Mouse (Mus musculus) forebrain, embryonic 14.5 days (tissue): ENCODE results near the gene Tshz3. TPM values are rescaled to one million over a fixed set of nuclear protein-coding genes. Genes with fewer than 3 reads are reported as not detected.

Source experiments
- ATAC-seq: fragments of 200-750 bp; cut with Nextera tagmentation; 2 replicates; pipeline ENCODE4 v1.8.0; 2017; ENCODE audit warnings: mild to moderate bottlenecking, moderate library complexity
- DNase-seq: peaks from one replicate; pipeline ENCODE4 v3.0.0-alpha.2; 2015; ENCODE audit warnings: low spot score
- H3K27ac ChIP-seq: fragments of 300-500 bp; sonication (generic); 2 replicates; pipeline ENCODE4 v1.5.1; 2014; ENCODE audit warnings: low read depth, mild to moderate bottlenecking, control low read depth, low read length, moderate library complexity
- H3K27me3 ChIP-seq: fragments of 300-500 bp; sonication (generic); replicated peaks from 2 replicates; pipeline ENCODE4 v1.6.1; 2014; ENCODE audit warnings: low read length, control low read depth, mixed read lengths; ENCODE audit not compliant: control insufficient read depth, insufficient read depth
- H3K36me3 ChIP-seq: fragments of 300-500 bp; sonication (generic); 2 replicates; pipeline ENCODE4 v1.6.1; 2014; ENCODE audit warnings: low read length, control low read depth; ENCODE audit not compliant: control insufficient read depth, insufficient read depth
- H3K4me1 ChIP-seq: fragments of 300-500 bp; sonication (generic); 2 replicates; pipeline ENCODE4 v1.6.1; 2014; ENCODE audit warnings: antibody characterized with exemption, low read length, control low read depth; ENCODE audit not compliant: control insufficient read depth, insufficient read depth
- H3K4me2 ChIP-seq: fragments of 300-500 bp; sonication (generic); 2 replicates; pipeline ENCODE4 v1.6.1; 2014; ENCODE audit warnings: mild to moderate bottlenecking, control low read depth, low read length
- H3K4me3 ChIP-seq: fragments of 300-500 bp; sonication (generic); 2 replicates; pipeline ENCODE4 v1.5.1; 2014; ENCODE audit warnings: low read depth, low read length, control low read depth
- H3K9ac ChIP-seq: fragments of 300-500 bp; sonication (generic); 2 replicates; pipeline ENCODE4 v1.6.1; 2014; ENCODE audit warnings: mild to moderate bottlenecking, low read length, control low read depth, moderate library complexity
- H3K9me3 ChIP-seq: fragments of 300-500 bp; sonication (generic); replicated peaks from 2 replicates; pipeline ENCODE4 v1.6.1; 2016; ENCODE audit warnings: low read length, control low read depth, mixed read lengths; ENCODE audit not compliant: control insufficient read depth
- WGBS: fragments of 180-500 bp; shearing (Covaris S2); extraction: QIAGEN DNeasy Blood & Tissue Kit; methylation state at CpG from one replicate; pipeline ENCODE4 v1.1.7; 2014; 5-methylcytosine and 5-hydroxymethylcytosine counted together
- polyA plus RNA-seq: library from polyadenylated mRNA; unstranded; fragments of >200 nt; fragmentation: Nextera tagmentation; extraction: Ambion mirVana; gene quantifications from 2 replicates; pipeline ENCODE4 v1.2.1, GENCODE M21; 2014

Gene Tshz3
- polyA plus RNA-seq, 1 experiment from 2014 or later = 10.3 TPM

- Histone ChIP-seq H3K4me3 (no peak overlapping the region), H3K36me3 (no peaks in the 10 kb centered on the region), H3K4me2 (no peak overlapping the region), H3K27me3 (no peaks in the 10 kb centered on the region), H3K9me3 (no peaks in the 10 kb centered on the region), H3K27ac (no peak overlapping the region), H3K4me1 (no peaks in the 10 kb centered on the region), H3K9ac (no peak overlapping the region)
- DNase-seq (no peak), ATAC-seq (no peak)
- 76% methylated on average over 10 of the region's 10 CpGs for WGBS
Measured at GRCm38 (mm10) chr7:36786713-36787421, 88.9 kb downstream of the Tshz3 start.

DNA sequence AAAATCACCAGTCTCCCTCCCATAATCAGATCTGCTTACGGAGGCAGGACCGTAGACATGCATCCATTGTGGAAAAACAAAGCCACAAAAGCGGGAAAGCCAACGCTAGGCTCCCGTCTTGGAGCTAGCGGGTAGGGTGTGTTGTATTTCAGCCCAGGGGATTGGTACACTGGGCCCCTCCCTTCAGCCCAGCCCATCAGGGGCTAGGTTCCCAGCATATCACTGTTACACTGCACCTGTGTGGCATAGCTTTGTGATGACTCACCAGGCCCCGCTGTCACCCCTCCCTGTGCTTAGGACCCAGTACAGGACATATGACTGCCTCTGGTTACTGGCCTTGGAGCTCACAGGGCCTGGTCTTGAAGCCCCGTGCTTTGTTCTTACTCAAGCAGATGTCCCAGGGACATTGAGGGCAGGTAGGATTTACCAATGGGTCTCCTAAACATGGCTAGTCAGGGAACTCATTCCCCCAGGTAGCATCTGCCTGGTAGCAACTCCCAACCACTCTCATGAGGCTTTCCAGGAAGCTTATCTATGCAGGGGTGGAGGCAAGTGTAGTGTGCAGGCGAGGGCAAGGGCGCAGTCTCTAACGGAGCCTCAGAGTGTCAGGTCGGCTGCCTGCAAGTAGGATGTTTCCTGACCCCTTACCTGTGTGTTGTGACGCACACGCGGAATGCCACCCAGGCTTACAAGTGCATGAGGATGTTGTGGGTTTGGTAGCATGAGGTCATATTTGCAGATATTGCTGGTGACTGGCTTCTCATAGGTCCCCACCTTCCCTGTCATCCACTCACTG, 98.7 kb downstream of the Tshz3 start:
- H3K4me2 ChIP-seq = no peak overlapping the region
- no peak overlapping the region for H3K9ac ChIP-seq
- no peak overlapping the region for H3K4me3 ChIP-seq
- WGBS = 74% methylated on average over 15 of the region's 15 CpGs
- no peak for DNase-seq
- no peak for ATAC-seq
- no peaks in the 10 kb centered on the region for H3K36me3 ChIP-seq
- H3K4me1 ChIP-seq = no peaks in the 10 kb centered on the region
- H3K27ac ChIP-seq = no peak overlapping the region
- H3K27me3 ChIP-seq = no peaks in the 10 kb centered on the region
- no peaks in the 10 kb centered on the region for H3K9me3 ChIP-seq
